Mouse (Mus musculus): ENCODE results near the gene Ceacam9.

DNA sequence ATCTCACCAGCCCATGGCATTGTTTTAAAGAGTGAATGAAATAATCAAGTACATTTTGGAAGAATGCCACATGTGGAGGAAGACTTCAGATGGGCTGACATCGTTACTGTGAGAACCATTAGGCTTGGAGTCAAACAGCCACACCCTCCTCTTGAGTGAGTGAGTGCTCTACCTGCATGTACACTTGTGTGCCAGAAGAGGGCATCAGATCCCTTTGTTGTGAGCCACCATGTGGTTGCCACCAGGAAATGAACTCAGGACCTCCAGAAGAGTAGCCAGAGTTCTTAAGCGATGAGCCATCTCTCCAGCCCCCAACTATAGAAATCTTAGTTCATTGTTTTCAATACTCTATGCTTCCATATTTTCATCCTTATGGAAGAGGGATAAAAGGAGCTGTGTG lies 22.7 kb upstream of the Ceacam9 start:
- no peak; the same call in 1 of the 2 replicates for TF ChIP-seq CTCF (IDR thresholded peaks at IDR 0.05; ENCODE audit: control insufficient read depth, insufficient read depth, insufficient replicate concordance, low read depth, low read length)
- TF ChIP-seq POLR2A (IDR thresholded peaks at IDR 0.05; ENCODE audit: control insufficient read depth, low read depth, low read length): no peak

All from testis, adult 2 months (tissue).